Mouse (Mus musculus): ENCODE measurements around the gene Gabra2. TPM values are rescaled to one million over a fixed set of nuclear protein-coding genes. Genes with fewer than 3 reads are reported as not detected.

Gene Gabra2
- polyA plus RNA-seq (2012; fragmentation: generic; extraction: Trizol): not detected

DNA sequence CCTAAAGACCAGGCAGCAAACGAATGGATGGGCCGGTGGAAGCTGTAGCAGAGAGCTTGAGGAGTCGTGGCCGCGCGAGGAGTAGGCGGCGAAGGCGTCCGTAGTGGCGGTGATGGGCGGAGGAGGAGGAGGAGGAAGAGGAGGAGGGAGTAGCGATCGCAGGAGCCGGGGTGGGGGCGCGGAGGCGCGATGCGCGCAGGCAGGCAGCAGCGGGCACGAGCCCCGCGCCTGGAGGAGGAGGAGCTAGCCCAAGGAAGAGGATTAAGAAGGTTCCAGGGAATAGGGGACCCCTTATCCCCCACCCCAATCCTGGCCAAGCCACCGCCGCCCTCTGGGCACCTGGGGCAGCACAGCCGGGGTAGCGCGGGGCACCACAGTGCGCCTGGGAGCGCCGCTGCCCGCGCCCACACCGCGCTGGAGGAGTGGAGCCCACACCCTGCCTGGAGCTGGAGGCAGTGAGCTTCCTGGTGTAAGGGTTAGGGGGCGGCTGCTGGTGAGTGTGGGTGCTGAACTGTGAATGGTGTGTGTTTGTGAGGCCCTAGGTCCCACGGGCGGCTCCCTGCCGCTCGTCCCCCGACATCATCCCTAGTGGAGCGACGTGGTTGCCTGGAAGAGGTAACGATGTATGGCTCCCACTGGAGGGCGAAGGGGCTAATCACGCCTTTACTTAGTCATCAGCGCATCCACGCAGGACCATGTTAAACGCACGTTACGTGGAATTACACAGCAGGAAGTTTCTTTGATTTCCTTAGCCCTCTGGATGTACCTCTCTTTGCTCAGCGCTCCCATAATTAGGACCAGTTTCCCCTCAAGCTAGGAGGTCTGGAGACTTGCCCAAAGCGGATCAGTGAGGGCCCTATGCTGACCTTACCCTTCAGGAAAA lies at the start of gene Gabra2:
Gene Gabra2, minus strand, starts transcription at position 125 of the 883 bp plus-strand sequence.

